Mouse (Mus musculus): ENCODE results near the gene Fads3. TPM values are rescaled to one million over a fixed set of nuclear protein-coding genes. Genes with fewer than 3 reads are reported as not detected.
A peak's percentile ranks its signal among the peaks of the same experiment; 100 is the strongest.

The Fads3 gene
- total and polyA plus RNA-seq, 3 experiments, result 2.3 to 11.2 TPM; not detected in 1

DNA sequence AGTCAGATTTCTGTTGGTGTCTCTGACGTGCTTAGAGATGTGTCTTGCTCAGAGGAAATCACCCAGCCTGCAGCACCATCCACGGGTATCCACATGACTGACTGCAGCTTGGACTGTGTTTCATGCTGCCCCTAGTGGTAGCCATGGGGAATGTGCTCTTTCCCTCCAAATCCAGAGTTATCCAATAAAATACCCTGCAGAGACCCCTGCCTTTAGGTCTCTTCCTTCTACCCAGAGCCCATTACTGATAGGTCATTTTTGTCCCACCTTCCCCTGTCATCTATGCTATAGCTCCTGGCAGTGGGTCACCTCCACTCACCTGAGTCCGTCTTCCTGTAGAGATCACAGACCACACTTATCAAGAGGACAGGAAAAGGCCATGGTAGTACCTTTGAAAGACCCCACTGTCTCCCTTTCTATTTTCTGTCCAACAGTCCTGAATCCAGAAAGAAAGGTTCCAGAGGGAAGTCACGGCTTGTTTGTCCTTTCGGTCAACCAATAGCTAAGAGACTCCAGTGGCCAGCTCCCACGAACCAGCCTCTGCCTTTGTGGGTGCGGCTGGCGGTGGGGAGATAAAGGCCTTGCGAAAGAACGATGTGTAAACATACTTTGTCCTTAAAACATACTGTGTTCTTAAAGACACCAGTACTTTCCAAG, 18.7 kb downstream of the Fads3 start (continued):
- TF ChIP-seq TBP (IDR thresholded peaks at IDR 0.05; ENCODE audit: low read depth, low read length) (no peak), MAX (IDR thresholded peaks at IDR 0.05; ENCODE audit: low read length) (no peak; the same call in 1 of the 2 replicates), CHD2 (IDR thresholded peaks at IDR 0.05; ENCODE audit: low read length) (no peak), TAL1 (IDR thresholded peaks at IDR 0.05; ENCODE audit: low read length) (peak; percentile 77), CTCF (IDR thresholded peaks at IDR 0.05 in 2 of 3, conservative IDR thresholded peaks at IDR 0.05 in 1 of 3; ENCODE audit: control insufficient read depth in 1 of 3, insufficient read depth in 1 of 3, low read depth in 2 of 3, low read length in 3 of 3, poor library complexity in 1 of 3, severe bottlenecking in 1 of 3) (peak; percentile 67 to 96 (median 75)), ELF1 (IDR thresholded peaks at IDR 0.05; ENCODE audit: low read depth, low read length) (no peak), KAT2A (conservative IDR thresholded peaks at IDR 0.05; ENCODE audit: low read depth, low read length) (no peak), SMC3 (IDR thresholded peaks at IDR 0.05; ENCODE audit: low read depth, low read length) (peak; percentile 24; the same call in 1 of the 2 replicates), ZKSCAN1 (IDR thresholded peaks at IDR 0.05; ENCODE audit: low read depth, low read length) (no peak), CHD1 (IDR thresholded peaks at IDR 0.05; ENCODE audit: low read depth, low read length) (no peak)

DNA sequence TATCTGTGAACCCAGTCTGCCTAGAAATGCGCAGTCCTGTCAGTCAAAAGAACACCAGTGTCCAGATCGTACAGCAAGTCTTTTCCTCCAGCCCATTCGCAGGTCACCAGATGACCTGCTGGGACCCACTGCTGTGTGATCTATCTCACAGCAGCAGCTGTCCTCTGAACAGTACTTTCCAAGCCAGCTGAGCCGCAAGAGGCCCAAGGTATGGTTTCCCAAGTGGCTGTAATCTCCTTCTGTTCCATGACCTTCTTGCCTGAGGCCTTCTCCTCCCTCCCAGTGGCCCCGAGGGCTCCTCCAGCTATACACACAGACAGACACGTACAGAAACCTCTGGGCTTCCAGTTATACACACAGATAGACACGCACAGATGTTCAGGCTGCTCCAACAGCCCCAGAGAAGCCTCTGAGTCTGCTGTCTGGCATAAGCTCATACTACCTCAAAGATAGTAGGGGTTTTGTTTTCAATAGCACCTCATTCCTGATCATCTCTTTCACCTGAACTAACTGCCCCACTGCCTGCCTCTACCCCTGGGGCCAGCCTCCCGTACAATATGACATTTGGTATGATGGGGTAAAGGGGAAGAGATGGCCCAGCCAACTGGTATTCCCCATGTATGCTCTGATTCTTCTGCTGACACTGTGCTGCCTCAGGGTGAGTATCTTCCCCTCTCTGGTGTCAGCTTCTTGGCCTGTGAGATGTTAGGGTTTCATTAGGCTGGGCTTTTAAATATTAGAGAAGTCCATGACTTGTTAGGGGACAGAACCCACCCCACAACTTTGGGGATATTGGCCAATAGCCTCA, 19.6 kb downstream of the Fads3 start:
- H3K36me3 ChIP-seq (ENCODE audit: control insufficient read depth in 1 of 2, insufficient read depth in 2 of 2, low read length in 2 of 2), result peaks cover 0 to 9% of the 10 kb centered on the region in 2 experiments; a peak in 2 of 4 replicates
- H3K79me2 ChIP-seq (ENCODE audit: control insufficient read depth, insufficient read depth, low read length, poor library complexity), result no peaks in the 10 kb centered on the region
- H3K9me3 ChIP-seq (replicated peaks; ENCODE audit: insufficient read depth, low read length), result no peaks in the 10 kb centered on the region
- H3K4me3 ChIP-seq (ENCODE audit: control insufficient read depth in 1 of 2, insufficient read depth in 1 of 2, low read depth in 2 of 2, low read length in 2 of 2), result no peak overlapping the region
- H3K9ac ChIP-seq (ENCODE audit: control insufficient read depth, low read depth, low read length, poor library complexity, severe bottlenecking), result no peak overlapping the region
- TF ChIP-seq TAL1 (IDR thresholded peaks at IDR 0.05; ENCODE audit: low read length), result peak; percentile 60
- TF ChIP-seq MYB (IDR thresholded peaks at IDR 0.05; ENCODE audit: low read depth, low read length), result no peak
- no peak for TF ChIP-seq ZKSCAN1 (IDR thresholded peaks at IDR 0.05; ENCODE audit: low read depth, low read length)
- TF ChIP-seq ZMIZ1 (IDR thresholded peaks at IDR 0.05; ENCODE audit: low read depth, low read length), result no peak
- TF ChIP-seq ETS1 (IDR thresholded peaks at IDR 0.05; ENCODE audit: low read depth, low read length), result peak; percentile 7; the same call in 1 of the 2 replicates
- peaks cover 8 to 14% of the 10 kb centered on the region in 2 experiments for H3K4me1 ChIP-seq (ENCODE audit: control insufficient read depth in 1 of 2, insufficient read depth in 2 of 2, low read length in 2 of 2)
- H3K27me3 ChIP-seq (ENCODE audit: control insufficient read depth in 1 of 2, insufficient read depth in 2 of 2, low read length in 2 of 2), result no peaks in the 10 kb centered on the region
- peak; percentile 40 for DNase-seq (ENCODE audit: low read depth, low spot score)
- 0 out of 2 replicates have a peak overlapping the region, but pooled peaks have one; percentile 10 for H3K27ac ChIP-seq (ENCODE audit: control insufficient read depth, low read depth, low read length)

DNA sequence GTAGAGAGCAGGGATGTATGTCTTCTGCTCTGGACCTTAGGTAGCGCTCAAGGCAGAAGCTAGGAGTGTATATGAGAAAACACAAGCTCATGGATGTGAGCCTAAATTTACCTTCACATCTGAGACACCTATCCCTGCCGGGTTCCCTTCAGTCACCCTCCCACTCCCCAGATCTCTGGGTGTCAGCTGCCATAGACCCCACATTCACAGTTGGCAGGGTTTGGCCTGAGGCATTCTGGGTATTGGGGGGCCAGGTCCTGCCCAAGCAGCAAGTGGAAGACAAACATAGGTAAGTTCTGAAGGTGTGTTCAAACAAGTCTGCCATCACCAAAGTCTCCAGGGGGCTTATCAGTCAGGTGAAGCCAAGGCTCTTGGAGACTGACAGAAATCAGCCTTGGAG, 20.3 kb downstream of the Fads3 start:
- H3K27ac ChIP-seq (ENCODE audit: control insufficient read depth, low read depth, low read length), result no peak overlapping the region
- peaks cover 8 to 20% of the 10 kb centered on the region in 2 experiments for H3K4me1 ChIP-seq (ENCODE audit: control insufficient read depth in 1 of 2, insufficient read depth in 2 of 2, low read length in 2 of 2)
- H3K79me2 ChIP-seq (ENCODE audit: control insufficient read depth, insufficient read depth, low read length, poor library complexity), result no peaks in the 10 kb centered on the region
- TF ChIP-seq HCFC1 (IDR thresholded peaks at IDR 0.05; ENCODE audit: low read depth, low read length), result no peak
- no peak for TF ChIP-seq NELFE (IDR thresholded peaks at IDR 0.05; ENCODE audit: low read depth, low read length)
- H3K27me3 ChIP-seq (ENCODE audit: control insufficient read depth in 1 of 2, insufficient read depth in 2 of 2, low read length in 2 of 2), result no peaks in the 10 kb centered on the region
- no peaks in the 10 kb centered on the region for H3K9me3 ChIP-seq (replicated peaks; ENCODE audit: insufficient read depth, low read length)
- peaks cover 0 to 11% of the 10 kb centered on the region in 2 experiments; a peak in 2 of 4 replicates for H3K36me3 ChIP-seq (ENCODE audit: control insufficient read depth in 1 of 2, insufficient read depth in 2 of 2, low read length in 2 of 2)
- no peak overlapping the region for H3K9ac ChIP-seq (ENCODE audit: control insufficient read depth, low read depth, low read length, poor library complexity, severe bottlenecking)
- no peak for DNase-seq (ENCODE audit: low read depth, low spot score)
- H3K4me3 ChIP-seq (ENCODE audit: control insufficient read depth in 1 of 2, insufficient read depth in 1 of 2, low read depth in 2 of 2, low read length in 2 of 2), result no peak overlapping the region

Data from MEL (cell line).